Mouse (Mus musculus): ENCODE measurements around the gene Tmem38b. TPM values are rescaled to one million over a fixed set of nuclear protein-coding genes. Genes with fewer than 3 reads are reported as not detected.

Tmem38b gene
- total and polyA plus RNA-seq, 3 experiments, result 3.1 to 5.9 TPM; not detected in 1

GRCm38 (mm10) chr4:53785746-53786398 lies 40.0 kb upstream of the Tmem38b start:
- TF ChIP-seq E2F4 (IDR thresholded peaks at IDR 0.05; ENCODE audit: borderline replicate concordance, low read depth, low read length), result no peak
- no peak for TF ChIP-seq ZNF384 (IDR thresholded peaks at IDR 0.05; ENCODE audit: low read depth, low read length)
- no peak for TF ChIP-seq TAL1 (IDR thresholded peaks at IDR 0.05; ENCODE audit: low read length)
- TF ChIP-seq ZKSCAN1 (IDR thresholded peaks at IDR 0.05; ENCODE audit: low read depth, low read length), result no peak
- no peak for TF ChIP-seq MXI1 (IDR thresholded peaks at IDR 0.05; ENCODE audit: low read depth, low read length)
- TF ChIP-seq EP300 (IDR thresholded peaks at IDR 0.05; ENCODE audit: low read depth in 1 of 2, low read length in 2 of 2), result no peak
- no peak for TF ChIP-seq MAX (IDR thresholded peaks at IDR 0.05; ENCODE audit: low read length)
- no peak for TF ChIP-seq POLR2A (IDR thresholded peaks at IDR 0.05; ENCODE audit: control insufficient read depth in 1 of 2, insufficient read depth in 1 of 2, low read depth in 1 of 2, low read length in 2 of 2, poor library complexity in 1 of 2)
- no peak for TF ChIP-seq SIN3A (IDR thresholded peaks at IDR 0.05; ENCODE audit: low read length)
- TF ChIP-seq GATA1 (IDR thresholded peaks at IDR 0.05; ENCODE audit: low read depth, low read length), result no peak
- TF ChIP-seq ELF1 (IDR thresholded peaks at IDR 0.05; ENCODE audit: low read depth, low read length), result no peak
- TF ChIP-seq USF1 (IDR thresholded peaks at IDR 0.05; ENCODE audit: low read depth, low read length), result no peak
- TF ChIP-seq UBTF (IDR thresholded peaks at IDR 0.05; ENCODE audit: borderline replicate concordance, insufficient read depth, low read depth, low read length), result no peak
- no peak for TF ChIP-seq CHD2 (IDR thresholded peaks at IDR 0.05; ENCODE audit: low read length)
- TF ChIP-seq CTCF (IDR thresholded peaks at IDR 0.05 in 2 of 3, conservative IDR thresholded peaks at IDR 0.05 in 1 of 3; ENCODE audit: control insufficient read depth in 1 of 3, insufficient read depth in 1 of 3, low read depth in 2 of 3, low read length in 3 of 3, poor library complexity in 1 of 3, severe bottlenecking in 1 of 3), result no peak
- no peak for TF ChIP-seq GABPA (IDR thresholded peaks at IDR 0.05; ENCODE audit: low read depth, low read length)
- no peak for TF ChIP-seq USF2 (IDR thresholded peaks at IDR 0.05; ENCODE audit: borderline replicate concordance in 1 of 2, insufficient read depth in 1 of 2, low read depth in 1 of 2, low read length in 2 of 2)
- no peak for TF ChIP-seq BHLHE40 (IDR thresholded peaks at IDR 0.05; ENCODE audit: borderline replicate concordance, low read depth, low read length)
- no peak for TF ChIP-seq CHD1 (IDR thresholded peaks at IDR 0.05; ENCODE audit: low read depth, low read length)
- no peak for TF ChIP-seq RAD21 (IDR thresholded peaks at IDR 0.05; ENCODE audit: low read depth, low read length)
- no peak overlapping the region for H3K4me3 ChIP-seq (ENCODE audit: control insufficient read depth in 1 of 2, insufficient read depth in 1 of 2, low read depth in 2 of 2, low read length in 2 of 2)
- H3K4me1 ChIP-seq (ENCODE audit: control insufficient read depth in 1 of 2, insufficient read depth in 2 of 2, low read length in 2 of 2), result no peaks in the 10 kb centered on the region
- H3K9me3 ChIP-seq (replicated peaks; ENCODE audit: insufficient read depth, low read length), result no peaks in the 10 kb centered on the region
- DNase-seq (ENCODE audit: low read depth, low spot score), result no peak
- H3K27me3 ChIP-seq (ENCODE audit: control insufficient read depth in 1 of 2, insufficient read depth in 2 of 2, low read length in 2 of 2), result peaks cover 3 to 11% of the 10 kb centered on the region in 2 experiments
- no peak overlapping the region for H3K9ac ChIP-seq (ENCODE audit: control insufficient read depth, low read depth, low read length, poor library complexity, severe bottlenecking)
- no peaks in the 10 kb centered on the region for H3K79me2 ChIP-seq (ENCODE audit: control insufficient read depth, insufficient read depth, low read length, poor library complexity)
- H3K36me3 ChIP-seq (ENCODE audit: control insufficient read depth in 1 of 2, insufficient read depth in 2 of 2, low read length in 2 of 2), result no peaks in the 10 kb centered on the region
- H3K27ac ChIP-seq (ENCODE audit: control insufficient read depth, low read depth, low read length), result no peak overlapping the region

GRCm38 (mm10) chr4:53786851-53787250 lies 39.0 kb upstream of the Tmem38b start:
- Histone ChIP-seq H3K27me3 (ENCODE audit: control insufficient read depth in 1 of 2, insufficient read depth in 2 of 2, low read length in 2 of 2) (peaks cover 3 to 5% of the 10 kb centered on the region in 2 experiments), H3K27ac (ENCODE audit: control insufficient read depth, low read depth, low read length) (no peak overlapping the region), H3K4me1 (ENCODE audit: control insufficient read depth in 1 of 2, insufficient read depth in 2 of 2, low read length in 2 of 2) (no peaks in the 10 kb centered on the region), H3K4me3 (ENCODE audit: control insufficient read depth in 1 of 2, insufficient read depth in 1 of 2, low read depth in 2 of 2, low read length in 2 of 2) (no peak overlapping the region), H3K79me2 (ENCODE audit: control insufficient read depth, insufficient read depth, low read length, poor library complexity) (no peaks in the 10 kb centered on the region), H3K9ac (ENCODE audit: control insufficient read depth, low read depth, low read length, poor library complexity, severe bottlenecking) (no peak overlapping the region), H3K36me3 (ENCODE audit: control insufficient read depth in 1 of 2, insufficient read depth in 2 of 2, low read length in 2 of 2) (no peaks in the 10 kb centered on the region), H3K9me3 (replicated peaks; ENCODE audit: insufficient read depth, low read length) (no peaks in the 10 kb centered on the region)
- no peak for TF ChIP-seq ETS1 (IDR thresholded peaks at IDR 0.05; ENCODE audit: low read depth, low read length)
- no peak for TF ChIP-seq CHD1 (IDR thresholded peaks at IDR 0.05; ENCODE audit: low read depth, low read length)
- TF ChIP-seq RCOR1 (IDR thresholded peaks at IDR 0.05; ENCODE audit: low read depth, low read length), result no peak
- no peak for TF ChIP-seq TBP (IDR thresholded peaks at IDR 0.05; ENCODE audit: low read depth, low read length)
- no peak for TF ChIP-seq BHLHE40 (IDR thresholded peaks at IDR 0.05; ENCODE audit: borderline replicate concordance, low read depth, low read length)
- TF ChIP-seq MYC (IDR thresholded peaks at IDR 0.05; ENCODE audit: low read depth, low read length), result no peak
- no peak for TF ChIP-seq SMC3 (IDR thresholded peaks at IDR 0.05; ENCODE audit: low read depth, low read length)
- no peak for TF ChIP-seq TAL1 (IDR thresholded peaks at IDR 0.05; ENCODE audit: low read length)
- no peak for TF ChIP-seq POLR2AphosphoS2 (IDR thresholded peaks at IDR 0.05; ENCODE audit: low read length)
- TF ChIP-seq MYB (IDR thresholded peaks at IDR 0.05; ENCODE audit: low read depth, low read length), result no peak
- TF ChIP-seq MXI1 (IDR thresholded peaks at IDR 0.05; ENCODE audit: low read depth, low read length), result no peak
- no peak for TF ChIP-seq ELF1 (IDR thresholded peaks at IDR 0.05; ENCODE audit: low read depth, low read length)
- no peak for TF ChIP-seq JUND (IDR thresholded peaks at IDR 0.05; ENCODE audit: low read depth, low read length)
- TF ChIP-seq MAZ (IDR thresholded peaks at IDR 0.05; ENCODE audit: low read depth, low read length), result no peak
- no peak for TF ChIP-seq RAD21 (IDR thresholded peaks at IDR 0.05; ENCODE audit: low read depth, low read length)
- no peak for TF ChIP-seq ZC3H11A (IDR thresholded peaks at IDR 0.05; ENCODE audit: low read depth, low read length)
- DNase-seq (ENCODE audit: low read depth, low spot score), result peak; percentile 7

Measured in MEL (cell line).